Comparison of ENCODE assay signal across 26 mouse cellular contexts in the genomic region with DNA sequence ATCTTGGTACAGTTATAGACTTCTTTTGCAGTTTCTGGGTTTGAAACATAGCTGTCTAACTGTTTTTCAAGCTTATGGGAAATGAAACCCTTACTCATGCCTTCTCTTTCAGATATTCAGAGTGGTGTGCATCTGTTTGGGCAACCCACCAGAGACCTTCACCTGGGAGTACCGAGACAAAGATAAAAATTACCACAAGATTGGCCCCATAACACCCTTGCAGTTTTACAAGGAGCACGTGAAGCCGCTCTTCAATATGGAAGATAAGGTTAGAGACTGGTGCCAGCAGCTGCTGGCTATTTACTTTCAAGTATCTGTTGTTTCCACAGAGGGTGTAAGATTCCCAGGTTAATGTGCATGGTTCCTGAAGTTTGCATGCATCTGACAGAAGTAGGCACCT. TPM values are rescaled to one million over a fixed set of nuclear protein-coding genes. Genes with fewer than 3 reads are reported as not detected.
"Had no signal": no experiment of that assay in that cellular context is flagged by ENCODE, and none has a peak within 500 bp of the region (broad histone marks: within the 10 kb centered on the region; RNA-seq: fewer than 3 reads in every experiment).

No protein-coding gene starts in this region.

- H3K4me3 ChIP-seq: gastrocnemius, adult 2 months; heart, embryonic 10.5 days; heart, embryonic 12.5 days; hindbrain, embryonic 13.5 days; hindbrain, embryonic 15.5 days; intestine, embryonic 15.5 days; layer of hippocampus, adult 2 months; left cerebral cortex, adult 2 months; limb, embryonic 10.5 days; limb, embryonic 12.5 days; liver, embryonic 12.5 days had no signal

- H3K4me1 ChIP-seq: heart, embryonic 10.5 days; heart, embryonic 12.5 days; hindbrain, embryonic 13.5 days; hindbrain, embryonic 15.5 days; intestine, embryonic 15.5 days; limb, embryonic 10.5 days; limb, embryonic 12.5 days; liver, embryonic 12.5 days had no signal

- H3K9me3 ChIP-seq: heart, embryonic 10.5 days; heart, embryonic 12.5 days; hindbrain, embryonic 13.5 days; hindbrain, embryonic 15.5 days; intestine, embryonic 15.5 days; limb, embryonic 10.5 days; limb, embryonic 12.5 days; liver, embryonic 12.5 days had no signal

- H3K27me3 ChIP-seq: heart, embryonic 12.5 days; hindbrain, embryonic 13.5 days; hindbrain, embryonic 15.5 days; intestine, embryonic 15.5 days; limb, embryonic 12.5 days; liver, embryonic 12.5 days had no signal

- H3K9ac ChIP-seq: heart, embryonic 12.5 days; hindbrain, embryonic 13.5 days; hindbrain, embryonic 15.5 days; intestine, embryonic 15.5 days; limb, embryonic 12.5 days; liver, embryonic 12.5 days had no signal

- H3K4me2 ChIP-seq: heart, embryonic 12.5 days; hindbrain, embryonic 13.5 days; hindbrain, embryonic 15.5 days; intestine, embryonic 15.5 days; limb, embryonic 12.5 days; liver, embryonic 12.5 days had no signal

- ATAC-seq: inflammation-experienced regulatory T-cells, adult 6 months; intestine, embryonic 15.5 days; intestine, postnatal 0 days; liver, embryonic 12.5 days had no signal

- H3K27ac ChIP-seq: gastrocnemius, adult 2 months; heart, embryonic 10.5 days; hindbrain, embryonic 13.5 days; hindbrain, embryonic 15.5 days; intestine, embryonic 15.5 days; layer of hippocampus, adult 2 months; left cerebral cortex, adult 2 months; limb, embryonic 10.5 days; limb, embryonic 12.5 days; liver, embryonic 12.5 days had no signal

- DNase-seq: gastrocnemius, adult 2 months; gastrocnemius, postnatal 10 days; gastrocnemius, postnatal 25 days; heart, adult 18-20 months; heart, postnatal 10 days; kidney, adult 18-20 months; kidney, adult 8-10 months; kidney, postnatal 10 days; kidney, postnatal 25 days; kidney, postnatal 4 days; liver had no signal

RNA-seq across cellular contexts. Expression of gene Slc6a4, which starts 32.7 kb away (rescaled TPM):
- total RNA-seq: granulocyte monocyte progenitor cell, adult 5-6 weeks; hematopoietic stem cell, adult 5-6 weeks; layer of hippocampus, adult 2 months; left cerebral cortex, postnatal 14 days had no signal
- polyA plus RNA-seq: inflammation-experienced regulatory T-cells, adult 6 months had no signal
